Mouse (Mus musculus) kidney, adult 2 months (tissue): Measurements from ENCODE around the gene Gm28048. TPM values are rescaled to one million over a fixed set of nuclear protein-coding genes. Genes with fewer than 3 reads are reported as not detected.
A peak's percentile ranks its signal among the peaks of the same experiment; 100 is the strongest.

Experiments used
- DNase-seq: peaks from one replicate; pipeline ENCODE4 v3.0.0; 2021
- H3K27ac ChIP-seq: fragments of 200-500 bp; 2 replicates; pipeline ENCODE4 v1.5.1; 2012; ENCODE audit warnings: low read depth, low read length, control low read depth, inconsistent platforms; ENCODE audit not compliant: insufficient read depth
- H3K27me3 ChIP-seq: fragments of 200-500 bp; replicated peaks from 2 replicates; pipeline ENCODE4 v1.6.1; 2012; ENCODE audit warnings: mild to moderate bottlenecking, moderate library complexity, low read length, inconsistent platforms; ENCODE audit not compliant: control insufficient read depth, insufficient read depth
- H3K36me3 ChIP-seq: fragments of 200-500 bp; 2 replicates; pipeline ENCODE4 v1.6.1; 2012; ENCODE audit warnings: mild to moderate bottlenecking, moderate library complexity, low read length, inconsistent platforms; ENCODE audit not compliant: control insufficient read depth, insufficient read depth
- H3K4me1 ChIP-seq: fragments of 200-500 bp; 2 replicates; pipeline ENCODE4 v1.6.1; 2011; ENCODE audit warnings: low read length; ENCODE audit not compliant: control insufficient read depth, insufficient read depth
- H3K4me3 ChIP-seq: fragments of 200-500 bp; 2 replicates; pipeline ENCODE4 v1.5.1; 2011; ENCODE audit warnings: mild to moderate bottlenecking, low read depth, low read length, control low read depth; ENCODE audit not compliant: insufficient read depth
- CTCF ChIP-seq: fragments of 200-500 bp; conservative IDR thresholded peaks from 2 replicates; pipeline ENCODE4 v1.5.1; 2011; ENCODE audit warnings: low read depth, mild to moderate bottlenecking, control low read depth, low read length, moderate library complexity, mixed read lengths; ENCODE audit not compliant: insufficient read depth, insufficient read length
- POLR2A ChIP-seq: fragments of 200-500 bp; IDR thresholded peaks from one replicate; pipeline ENCODE4 v1.6.1; 2011; ENCODE audit warnings: low read depth, low read length, control low read depth
- WGBS: fragments of 180-500 bp; shearing (Covaris S2); methylation state at CpG from one replicate; pipeline ENCODE4 v1.1.7; 2018; 5-methylcytosine and 5-hydroxymethylcytosine counted together
- polyA plus RNA-seq: library from polyadenylated mRNA; depleted of rRNA; stranded (reverse); fragments of >200 nt; gene quantifications from 2 replicates; pipeline ENCODE4 v1.2.3, GENCODE M21; 2012

Gene Gm28048
- polyA plus RNA-seq, 1 experiment = 1.7 TPM

GRCm38 (mm10) chr11:22836269-22836668 lies 145.6 kb downstream of the Gm28048 start:
- DNase-seq = no peak
- peaks cover 12% of the 10 kb centered on the region for H3K4me1 ChIP-seq
- no peak overlapping the region for H3K27ac ChIP-seq
- TF ChIP-seq CTCF (no peak), POLR2A (no peak)
- no peak overlapping the region for H3K4me3 ChIP-seq
- H3K36me3 ChIP-seq = no peaks in the 10 kb centered on the region; the same call in 1 of the 2 replicates
- WGBS = 80% methylated on average over 10 of the region's 10 CpGs
- no peaks in the 10 kb centered on the region for H3K27me3 ChIP-seq

- TF ChIP-seq CTCF (no peak), POLR2A (no peak)
- Histone ChIP-seq H3K4me3 (no peak overlapping the region), H3K27ac (0 out of 2 replicates have a peak overlapping the region, but pooled peaks have one; percentile 5), H3K4me1 (no peaks in the 10 kb centered on the region), H3K36me3 (no peaks in the 10 kb centered on the region; the same call in none of the 2 replicates), H3K27me3 (no peaks in the 10 kb centered on the region)
- no peak for DNase-seq
- WGBS = 61% methylated on average over 4 of the region's 4 CpGs
Measured at GRCm38 (mm10) chr11:22832600-22832999, 149.3 kb downstream of the Gm28048 start.

- no peak overlapping the region for H3K27ac ChIP-seq
- TF ChIP-seq CTCF = no peak
- TF ChIP-seq POLR2A = no peak
- no peaks in the 10 kb centered on the region for H3K4me1 ChIP-seq
- H3K4me3 ChIP-seq = no peak overlapping the region
- DNase-seq = peak; percentile 35
- no peaks in the 10 kb centered on the region; the same call in none of the 2 replicates for H3K36me3 ChIP-seq
- WGBS = 73% methylated on average over 11 of the region's 11 CpGs
- H3K27me3 ChIP-seq = no peaks in the 10 kb centered on the region
Measured at GRCm38 (mm10) chr11:22831916-22832315, 150.0 kb downstream of the Gm28048 start.

GRCm38 (mm10) chr11:22830684-22831083 lies 151.2 kb downstream of the Gm28048 start:
- no peaks in the 10 kb centered on the region; the same call in none of the 2 replicates for H3K36me3 ChIP-seq
- H3K27ac ChIP-seq = no peak overlapping the region
- H3K4me3 ChIP-seq = no peak overlapping the region
- WGBS = 66% methylated on average over 6 of the region's 6 CpGs
- no peaks in the 10 kb centered on the region for H3K27me3 ChIP-seq
- TF ChIP-seq CTCF (no peak), POLR2A (no peak)
- DNase-seq = no peak
- H3K4me1 ChIP-seq = no peaks in the 10 kb centered on the region; the same call in 1 of the 2 replicates

GRCm38 (mm10) chr11:22830179-22830611 lies 151.7 kb downstream of the Gm28048 start:
- WGBS = 63% methylated on average over 5 of the region's 5 CpGs
- Histone ChIP-seq H3K27ac (peak overlapping the region; percentile 46; the same call in 1 of the 2 replicates), H3K36me3 (no peaks in the 10 kb centered on the region; the same call in none of the 2 replicates), H3K27me3 (no peaks in the 10 kb centered on the region), H3K4me1 (no peaks in the 10 kb centered on the region; the same call in 1 of the 2 replicates), H3K4me3 (no peak overlapping the region)
- no peak for TF ChIP-seq POLR2A
- TF ChIP-seq CTCF = no peak
- no peak for DNase-seq

- Histone ChIP-seq H3K4me1 (no peaks in the 10 kb centered on the region; the same call in 1 of the 2 replicates), H3K36me3 (no peaks in the 10 kb centered on the region; the same call in none of the 2 replicates), H3K27ac (no peak overlapping the region), H3K4me3 (no peak overlapping the region), H3K27me3 (no peaks in the 10 kb centered on the region)
- 97% methylated on average over 15 of the region's 15 CpGs for WGBS
- no peak for TF ChIP-seq POLR2A
- no peak for DNase-seq
Measured at GRCm38 (mm10) chr11:22828988-22829632, 152.8 kb downstream of the Gm28048 start.

GRCm38 (mm10) chr11:22827514-22828080 lies 154.3 kb downstream of the Gm28048 start:
- WGBS = 85% methylated on average over 4 of the region's 4 CpGs
- H3K4me3 ChIP-seq = no peak overlapping the region
- TF ChIP-seq CTCF = no peak
- no peak for TF ChIP-seq POLR2A
- no peaks in the 10 kb centered on the region; the same call in 1 of the 2 replicates for H3K4me1 ChIP-seq
- H3K27ac ChIP-seq = no peak overlapping the region
- no peak for DNase-seq
- no peaks in the 10 kb centered on the region for H3K27me3 ChIP-seq
- no peaks in the 10 kb centered on the region; the same call in 1 of the 2 replicates for H3K36me3 ChIP-seq
